Mouse (Mus musculus) forebrain, embryonic 15.5 days (tissue): Measurements from ENCODE around the gene Zdhhc1. TPM values are rescaled to one million over a fixed set of nuclear protein-coding genes. Genes with fewer than 3 reads are reported as not detected.

Source experiments
- ATAC-seq: fragments of 200-750 bp; cut with Nextera tagmentation; replicated peaks from 2 replicates; pipeline ENCODE4 v1.8.0; 2017; ENCODE audit warnings: mild to moderate bottlenecking, moderate TSS enrichment, moderate library complexity
- H3K27ac ChIP-seq: fragments of 300-500 bp; sonication (generic); replicated peaks from 2 replicates; pipeline ENCODE4 v1.5.1; 2015; ENCODE audit warnings: mild to moderate bottlenecking, inconsistent platforms
- H3K27me3 ChIP-seq: fragments of 300-500 bp; sonication (generic); 2 replicates; pipeline ENCODE4 v1.6.1; 2015; ENCODE audit warnings: inconsistent platforms
- H3K36me3 ChIP-seq: fragments of 300-500 bp; sonication (generic); 2 replicates; pipeline ENCODE4 v1.6.1; 2015; ENCODE audit warnings: mild to moderate bottlenecking, inconsistent platforms
- H3K4me1 ChIP-seq: fragments of 300-500 bp; sonication (generic); 2 replicates; pipeline ENCODE4 v1.6.1; 2015; ENCODE audit warnings: inconsistent platforms
- H3K4me2 ChIP-seq: fragments of 300-500 bp; sonication (generic); replicated peaks from 2 replicates; pipeline ENCODE4 v1.6.1; 2015; ENCODE audit warnings: mild to moderate bottlenecking, inconsistent platforms
- H3K4me3 ChIP-seq: fragments of 300-500 bp; sonication (generic); 2 replicates; pipeline ENCODE4 v1.5.1; 2015; ENCODE audit warnings: mild to moderate bottlenecking, inconsistent platforms
- H3K9ac ChIP-seq: fragments of 300-500 bp; sonication (generic); replicated peaks from 2 replicates; pipeline ENCODE4 v1.6.1; 2015; ENCODE audit warnings: mild to moderate bottlenecking, inconsistent platforms
- H3K9me3 ChIP-seq: fragments of 300-500 bp; sonication (generic); 2 replicates; pipeline ENCODE4 v1.6.1; 2016; ENCODE audit warnings: inconsistent platforms
- WGBS: fragments of 180-500 bp; shearing (Covaris S2); methylation state at CpG from one replicate; pipeline ENCODE4 v1.1.7; 2015; ENCODE audit warnings: mixed read lengths; 5-methylcytosine and 5-hydroxymethylcytosine counted together
- polyA plus RNA-seq: library from polyadenylated mRNA; unstranded; fragments of >200 nt; fragmentation: Nextera tagmentation; extraction: Ambion mirVana; gene quantifications from 2 replicates; pipeline ENCODE4 v1.2.1, GENCODE M21; 2015

Zdhhc1 gene
- polyA plus RNA-seq = 28.8 and 31.3 TPM in 2 replicates

GRCm38 (mm10) chr8:105496439-105497180 is at the start of gene Zdhhc1:
Gene Zdhhc1, minus strand, starts transcription at chr8:105496902.
- Histone ChIP-seq H3K4me1 (peaks cover 21% of the 10 kb centered on the region), H3K4me3 (peak within 1 kb of the TSS; percentile 94), H3K9ac (peak within 1 kb of the TSS; percentile 80), H3K4me2 (peak within 1 kb of the TSS; percentile 98), H3K36me3 (no peaks in the 10 kb centered on the region), H3K27me3 (no peaks in the 10 kb centered on the region), H3K9me3 (no peaks in the 10 kb centered on the region), H3K27ac (peak within 1 kb of the TSS; percentile 75)
- ATAC-seq = peak; percentile 93
- WGBS = under 1% methylated on average over 68 of the region's 68 CpGs

- no peaks in the 10 kb centered on the region for H3K27me3 ChIP-seq
- H3K9ac ChIP-seq = no peak overlapping the region
- H3K4me1 ChIP-seq = 0 out of 2 replicates have a peak, but pooled peaks cover 4% of the 10 kb centered on the region
- H3K9me3 ChIP-seq = no peaks in the 10 kb centered on the region
- no peak overlapping the region for H3K4me3 ChIP-seq
- H3K27ac ChIP-seq = no peak overlapping the region
- ATAC-seq = no peak
- no peak overlapping the region for H3K4me2 ChIP-seq
- H3K36me3 ChIP-seq = 0 out of 2 replicates have a peak, but pooled peaks cover 2% of the 10 kb centered on the region
- WGBS = 92% methylated on average over 3 of the region's 3 CpGs
These were observed 48.5 kb upstream of the Zdhhc1 start for GRCm38 (mm10) chr8:105545249-105545648.

- no peak overlapping the region for H3K9ac ChIP-seq
- no peaks in the 10 kb centered on the region for H3K9me3 ChIP-seq
- H3K27me3 ChIP-seq = no peaks in the 10 kb centered on the region
- H3K36me3 ChIP-seq = 0 out of 2 replicates have a peak, but pooled peaks cover 2% of the 10 kb centered on the region
- H3K4me2 ChIP-seq = no peak overlapping the region
- H3K4me1 ChIP-seq = 0 out of 2 replicates have a peak, but pooled peaks cover 4% of the 10 kb centered on the region
- no peak overlapping the region for H3K4me3 ChIP-seq
- H3K27ac ChIP-seq = no peak overlapping the region
- WGBS = 70% methylated on average over 7 of the region's 7 CpGs
- ATAC-seq = no peak
These were observed 48.0 kb upstream of the Zdhhc1 start for GRCm38 (mm10) chr8:105544544-105545205.

- H3K4me2 ChIP-seq = no peak overlapping the region
- WGBS = 61% methylated on average over 1 of the region's 1 CpGs
- H3K27ac ChIP-seq = no peak overlapping the region
- H3K4me1 ChIP-seq = 0 out of 2 replicates have a peak, but pooled peaks cover 4% of the 10 kb centered on the region
- H3K9ac ChIP-seq = no peak overlapping the region
- H3K9me3 ChIP-seq = no peaks in the 10 kb centered on the region
- no peak for ATAC-seq
- H3K4me3 ChIP-seq = no peak overlapping the region
- peaks cover 7% of the 10 kb centered on the region for H3K36me3 ChIP-seq
- H3K27me3 ChIP-seq = no peaks in the 10 kb centered on the region
These were observed 47.0 kb upstream of the Zdhhc1 start for GRCm38 (mm10) chr8:105543703-105544102.

- 92% methylated on average over 2 of the region's 2 CpGs for WGBS
- Histone ChIP-seq H3K9me3 (no peaks in the 10 kb centered on the region), H3K4me1 (0 out of 2 replicates have a peak, but pooled peaks cover 4% of the 10 kb centered on the region), H3K36me3 (peaks cover 15% of the 10 kb centered on the region), H3K4me3 (no peak overlapping the region), H3K27ac (no peak overlapping the region), H3K9ac (no peak overlapping the region), H3K4me2 (no peak overlapping the region), H3K27me3 (no peaks in the 10 kb centered on the region)
- no peak for ATAC-seq
These were observed 46.1 kb upstream of the Zdhhc1 start for GRCm38 (mm10) chr8:105542808-105543207.

GRCm38 (mm10) chr8:105542032-105542656 is 45.4 kb upstream of the Zdhhc1 start:
- no peaks in the 10 kb centered on the region for H3K9me3 ChIP-seq
- no peaks in the 10 kb centered on the region for H3K27me3 ChIP-seq
- H3K36me3 ChIP-seq = peaks cover 19% of the 10 kb centered on the region
- no peak overlapping the region for H3K4me2 ChIP-seq
- no peak for ATAC-seq
- WGBS = 84% methylated on average over 3 of the region's 3 CpGs
- no peak overlapping the region for H3K27ac ChIP-seq
- H3K9ac ChIP-seq = no peak overlapping the region
- 0 out of 2 replicates have a peak, but pooled peaks cover 4% of the 10 kb centered on the region for H3K4me1 ChIP-seq
- no peak overlapping the region for H3K4me3 ChIP-seq

- Histone ChIP-seq H3K9ac (no peak overlapping the region), H3K27ac (no peak overlapping the region), H3K9me3 (no peaks in the 10 kb centered on the region), H3K27me3 (no peaks in the 10 kb centered on the region), H3K4me3 (no peak overlapping the region), H3K4me1 (no peaks in the 10 kb centered on the region), H3K4me2 (no peak overlapping the region), H3K36me3 (peaks cover 28% of the 10 kb centered on the region)
- no peak for ATAC-seq
- 91% methylated on average over 4 of the region's 4 CpGs for WGBS
These were observed 42.2 kb upstream of the Zdhhc1 start for GRCm38 (mm10) chr8:105538940-105539339.

GRCm38 (mm10) chr8:105537011-105537677 is 40.4 kb upstream of the Zdhhc1 start:
- peaks cover 31% of the 10 kb centered on the region for H3K36me3 ChIP-seq
- H3K27me3 ChIP-seq = no peaks in the 10 kb centered on the region
- H3K4me3 ChIP-seq = no peak overlapping the region
- no peak overlapping the region for H3K4me2 ChIP-seq
- no peaks in the 10 kb centered on the region for H3K9me3 ChIP-seq
- WGBS = 89% methylated on average over 6 of the region's 6 CpGs
- no peak for ATAC-seq
- no peak overlapping the region for H3K9ac ChIP-seq
- H3K27ac ChIP-seq = no peak overlapping the region
- H3K4me1 ChIP-seq = no peaks in the 10 kb centered on the region

GRCm38 (mm10) chr8:105536546-105536945 is 39.8 kb upstream of the Zdhhc1 start:
- Histone ChIP-seq H3K4me1 (no peaks in the 10 kb centered on the region), H3K4me2 (no peak overlapping the region), H3K9me3 (no peaks in the 10 kb centered on the region), H3K36me3 (peaks cover 29% of the 10 kb centered on the region), H3K9ac (no peak overlapping the region), H3K27ac (no peak overlapping the region), H3K4me3 (no peak overlapping the region), H3K27me3 (no peaks in the 10 kb centered on the region)
- no peak for ATAC-seq
- 92% methylated on average over 3 of the region's 3 CpGs for WGBS

- peaks cover 41% of the 10 kb centered on the region for H3K36me3 ChIP-seq
- no peak overlapping the region for H3K9ac ChIP-seq
- no peaks in the 10 kb centered on the region for H3K9me3 ChIP-seq
- peak; percentile 57; the same call in 1 of the 2 replicates for ATAC-seq
- no peaks in the 10 kb centered on the region for H3K27me3 ChIP-seq
- no peak overlapping the region for H3K4me2 ChIP-seq
- 0% methylated on average over 1 of the region's 1 CpGs for WGBS
- no peaks in the 10 kb centered on the region for H3K4me1 ChIP-seq
- H3K27ac ChIP-seq = no peak overlapping the region
- H3K4me3 ChIP-seq = no peak overlapping the region
These were observed 37.2 kb upstream of the Zdhhc1 start for GRCm38 (mm10) chr8:105533892-105534329.

- Histone ChIP-seq H3K9ac (no peak overlapping the region), H3K27me3 (no peaks in the 10 kb centered on the region), H3K27ac (no peak overlapping the region), H3K9me3 (no peaks in the 10 kb centered on the region), H3K4me2 (no peak overlapping the region), H3K4me1 (no peaks in the 10 kb centered on the region), H3K4me3 (no peak overlapping the region), H3K36me3 (peaks cover 42% of the 10 kb centered on the region)
- no peak for ATAC-seq
- 46% methylated on average over 2 of the region's 2 CpGs for WGBS
These were observed 36.7 kb upstream of the Zdhhc1 start for GRCm38 (mm10) chr8:105533439-105533838.
